In the genomic region with DNA sequence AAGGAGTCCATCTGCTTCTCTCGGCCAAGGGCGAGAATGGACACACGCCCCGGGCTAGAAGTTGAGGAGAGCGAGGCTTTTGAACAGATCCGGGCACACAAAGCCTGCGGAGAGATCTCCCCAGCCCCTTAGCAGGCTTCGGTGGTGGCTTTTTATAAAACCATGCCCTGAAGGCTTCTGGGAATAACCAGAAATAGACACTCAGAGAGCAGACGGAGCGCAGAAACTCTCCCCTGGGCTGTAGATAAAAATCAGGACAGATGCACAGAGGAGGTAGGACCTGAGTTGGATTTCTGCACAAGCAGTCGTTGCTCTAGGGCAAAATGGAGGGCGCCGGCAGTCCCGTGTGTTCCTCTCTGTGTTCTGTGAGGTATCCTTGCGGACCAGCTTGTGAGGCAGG, we compare ENCODE assay signal across 14 mouse cellular contexts. TPM values are rescaled to one million over a fixed set of nuclear protein-coding genes. Genes with fewer than 3 reads are reported as not detected.
DNase-seq lines count a peak whose midpoint lies in the region; ATAC-seq and TF ChIP-seq lines count a peak whose summit lies in the region.
"Had no signal": no experiment of that assay in that cellular context is flagged by ENCODE, and none has a peak within 500 bp of the region (broad histone marks: within the 10 kb centered on the region; RNA-seq: fewer than 3 reads in every experiment).

No protein-coding gene starts in this region.

- TF ChIP-seq CTCF in thymus, adult 2 months (IDR thresholded peaks at IDR 0.05; ENCODE audit: borderline replicate concordance, control insufficient read depth, extremely low read depth, insufficient read depth, low read length, poor library complexity): no peak

- no peak overlapping the region for H3K4me3 ChIP-seq in hindbrain, embryonic 16.5 days (ENCODE audit: low read length)
- H3K4me3 ChIP-seq in neural tube, embryonic 15.5 days (replicated peaks): no peak overlapping the region
- no peak overlapping the region for H3K4me3 ChIP-seq in thymus, adult 2 months (ENCODE audit: control insufficient read depth, insufficient read depth, low read length)
- H3K4me3 ChIP-seq: embryonic facial prominence, embryonic 13.5 days; forebrain, embryonic 15.5 days; kidney, embryonic 15.5 days; liver, embryonic 13.5 days had no signal

- no peaks in the 10 kb centered on the region for H3K9me3 ChIP-seq in hindbrain, embryonic 16.5 days (ENCODE audit: control insufficient read depth, low read length)
- H3K9me3 ChIP-seq in neural tube, embryonic 15.5 days (replicated peaks): no peaks in the 10 kb centered on the region
- H3K9me3 ChIP-seq: embryonic facial prominence, embryonic 13.5 days; forebrain, embryonic 15.5 days; kidney, embryonic 15.5 days; liver, embryonic 13.5 days had no signal

- peak overlapping the region; percentile 13; the same call in 1 of the 2 replicates for H3K9ac ChIP-seq in hindbrain, embryonic 16.5 days (ENCODE audit: low read depth, low read length)
- no peak overlapping the region for H3K9ac ChIP-seq in neural tube, embryonic 15.5 days (replicated peaks)
- H3K9ac ChIP-seq: embryonic facial prominence, embryonic 13.5 days; forebrain, embryonic 15.5 days; kidney, embryonic 15.5 days; liver, embryonic 13.5 days had no signal

- peak overlapping the region; percentile 34; the same call in 1 of the 2 replicates for H3K27ac ChIP-seq in hindbrain, embryonic 16.5 days (ENCODE audit: low read depth, low read length)
- H3K27ac ChIP-seq in neural tube, embryonic 15.5 days (replicated peaks): no peak overlapping the region; the same call in 1 of the 2 replicates
- no peak overlapping the region for H3K27ac ChIP-seq in thymus, adult 2 months (ENCODE audit: control insufficient read depth, insufficient read depth, low read length)
- H3K27ac ChIP-seq: embryonic facial prominence, embryonic 13.5 days; forebrain, embryonic 15.5 days; kidney, embryonic 15.5 days; liver, embryonic 13.5 days had no signal

- peaks cover 9% of the 10 kb centered on the region for H3K4me1 ChIP-seq in hindbrain, embryonic 16.5 days (ENCODE audit: control insufficient read depth, insufficient read depth, low read depth, low read length)
- peaks cover 12% of the 10 kb centered on the region for H3K4me1 ChIP-seq in neural tube, embryonic 15.5 days
- peaks cover 4% of the 10 kb centered on the region; the same call in 1 of the 2 replicates for H3K4me1 ChIP-seq in thymus, adult 2 months (replicated peaks; ENCODE audit: control insufficient read depth, insufficient read depth, low read length)
- H3K4me1 ChIP-seq: kidney, embryonic 15.5 days; liver, embryonic 13.5 days had no signal

- DNase-seq in heart, adult 11 months: peak; percentile 90
- DNase-seq in heart, adult 18-20 months: no peak
- peak; percentile 59 for DNase-seq in retina, postnatal 1 day
- no peak for DNase-seq in retina, embryonic 14.5 days (ENCODE audit: low spot score)
- DNase-seq in thymus, adult 2 months: no peak
- DNase-seq in cerebellum, adult 9-11 months: no peak
- DNase-seq: layer of hippocampus, postnatal 36 days; liver, embryonic 13.5 days; thymus, postnatal 25 days had no signal

- TF ChIP-seq POLR2A in thymus, adult 2 months (IDR thresholded peaks at IDR 0.05; ENCODE audit: control insufficient read depth, extremely low read depth, insufficient read depth, low read length, poor library complexity): no peak

- WGBS in hindbrain, embryonic 16.5 days: 60% methylated on average over 15 of the region's 15 CpGs
- WGBS in neural tube, embryonic 15.5 days: 50% methylated on average over 15 of the region's 15 CpGs
- 95% methylated on average over 15 of the region's 15 CpGs for WGBS in thymus, adult 2 months

- H3K27me3 ChIP-seq in hindbrain, embryonic 16.5 days (replicated peaks; ENCODE audit: control insufficient read depth, insufficient read depth, low read length): no peaks in the 10 kb centered on the region
- no peaks in the 10 kb centered on the region for H3K27me3 ChIP-seq in neural tube, embryonic 15.5 days (replicated peaks)
- no peaks in the 10 kb centered on the region for H3K27me3 ChIP-seq in thymus, adult 2 months (ENCODE audit: control insufficient read depth, insufficient read depth, low read length)
- H3K27me3 ChIP-seq: embryonic facial prominence, embryonic 13.5 days; forebrain, embryonic 15.5 days; kidney, embryonic 15.5 days; liver, embryonic 13.5 days had no signal

- no peaks in the 10 kb centered on the region; the same call in 1 of the 2 replicates for H3K36me3 ChIP-seq in hindbrain, embryonic 16.5 days (ENCODE audit: control insufficient read depth, insufficient read depth, low read length)
- H3K36me3 ChIP-seq in neural tube, embryonic 15.5 days: peaks cover 9% of the 10 kb centered on the region; the same call in 1 of the 2 replicates
- H3K36me3 ChIP-seq in thymus, adult 2 months (ENCODE audit: control insufficient read depth, insufficient read depth, low read length): no peaks in the 10 kb centered on the region

- no peak overlapping the region; the same call in 1 of the 2 replicates for H3K4me2 ChIP-seq in hindbrain, embryonic 16.5 days (ENCODE audit: low read length)
- peak overlapping the region; percentile 15; the same call in 1 of the 2 replicates for H3K4me2 ChIP-seq in neural tube, embryonic 15.5 days
- H3K4me2 ChIP-seq: embryonic facial prominence, embryonic 13.5 days; forebrain, embryonic 15.5 days; kidney, embryonic 15.5 days; liver, embryonic 13.5 days had no signal

- no peak for ATAC-seq in hindbrain, embryonic 16.5 days
- ATAC-seq in neural tube, embryonic 15.5 days (ENCODE audit: low FRiP score): no peak
- ATAC-seq: forebrain, embryonic 15.5 days had no signal

RNA-seq across cellular contexts. Expression of gene Pafah2, which starts 20.5 kb away (rescaled TPM):
- total RNA-seq in heart, adult 18-20 months (2021): 1 to 10 TPM; 6.1 to 7.9 TPM
- polyA plus RNA-seq in hindbrain, embryonic 16.5 days (2015; fragmentation: Nextera tagmentation; extraction: Ambion mirVana): 7.8 and 8.5 TPM in 2 replicates
- polyA plus RNA-seq in neural tube, embryonic 15.5 days (2015; fragmentation: Nextera tagmentation; extraction: Ambion mirVana): 7.5 and 8.9 TPM in 2 replicates
- 12.2 and 12.3 TPM in 2 replicates for polyA plus RNA-seq in thymus, adult 2 months (2012; rRNA removed)

RNA-seq across cellular contexts. Expression of gene Extl1, which starts 33.0 kb away (rescaled TPM):
- 10 to 100 TPM; 19.7 to 19.8 TPM for total RNA-seq in heart, adult 18-20 months (2021)
- polyA plus RNA-seq in hindbrain, embryonic 16.5 days (2015; fragmentation: Nextera tagmentation; extraction: Ambion mirVana): 0.65 and 0.66 TPM in 2 replicates
- polyA plus RNA-seq in neural tube, embryonic 15.5 days (2015; fragmentation: Nextera tagmentation; extraction: Ambion mirVana): 0.75 and 1.2 TPM in 2 replicates
- polyA plus RNA-seq in thymus, adult 2 months (2012; rRNA removed): 8.9 and 10.3 TPM in 2 replicates

RNA-seq across cellular contexts. Expression of gene Stmn1, which starts 51.5 kb away (rescaled TPM):
- total RNA-seq in heart, adult 18-20 months (2021): 10 to 100 TPM; 21.3 to 24.5 TPM
- 5,655 and 5,657 TPM in 2 replicates for polyA plus RNA-seq in hindbrain, embryonic 16.5 days (2015; fragmentation: Nextera tagmentation; extraction: Ambion mirVana)
- polyA plus RNA-seq in neural tube, embryonic 15.5 days (2015; fragmentation: Nextera tagmentation; extraction: Ambion mirVana): 4,048 and 4,915 TPM in 2 replicates
- polyA plus RNA-seq in thymus, adult 2 months (2012; rRNA removed): 134 and 274 TPM in 2 replicates

Comparison
In these comparisons a context has a peak if more than half of its experiments do, and no peak if none do; other contexts are left out.
1. DNase-seq: peak in heart, adult 11 months (single experiment) and retina, postnatal 1 day (single experiment); none in heart, adult 18-20 months (0 of 2), retina, embryonic 14.5 days (single experiment), thymus, adult 2 months (single experiment) and cerebellum, adult 9-11 months (single experiment).
2. RNA of gene Stmn1, which starts 51.5 kb away (polyA plus RNA-seq): 5,655 to 5,657 TPM in hindbrain, embryonic 16.5 days and 4,048 to 4,915 TPM in neural tube, embryonic 15.5 days; 134 to 274 TPM in thymus, adult 2 months; every median in the first group is over 10 times any median in the second.